Mouse (Mus musculus) macrophage (primary cell): ENCODE measurements around the gene Retnla. TPM values are rescaled to one million over a fixed set of nuclear protein-coding genes. Genes with fewer than 3 reads are reported as not detected.
"Not testable (repeated sequence)": the region's sequence is repeated elsewhere in the genome, so short reads cannot be mapped to it uniquely, and the experiment has no call there.

Source experiments
- H3K27ac ChIP-seq: fragments of 350-480 bp; formaldehyde crosslinking; 2 replicates; pipeline ENCODE4 v1.9.0; 2021
- H3K36me3 ChIP-seq: fragments of 350-480 bp; formaldehyde crosslinking; 2 replicates; pipeline ENCODE4 v1.9.0; 2021; ENCODE audit errors: inconsistent target
- H3K4me3 ChIP-seq: fragments of 350-480 bp; formaldehyde crosslinking; 2 replicates; pipeline ENCODE4 v1.9.0; 2021; ENCODE audit errors: inconsistent target
- H3K79me2 ChIP-seq: fragments of 350-480 bp; formaldehyde crosslinking; 2 replicates; pipeline ENCODE4 v1.9.0; 2021; ENCODE audit errors: inconsistent target
- WGBS: methylation state at CpG from one replicate; pipeline ENCODE4 v1.1.7; 2026; ENCODE audit warnings: inconsistent platforms; ENCODE audit not compliant: missing documents; 5-methylcytosine and 5-hydroxymethylcytosine counted together
- polyA plus RNA-seq: library from polyadenylated mRNA; stranded (reverse); fragments of 250-400 nt; gene quantifications from 3 replicates; pipeline ENCODE4 v1.2.4, GENCODE M21; 2018; ENCODE audit warnings: inconsistent platforms

Retnla gene
- polyA plus RNA-seq, 1 experiment from 2014 or later, result not detected

DNA sequence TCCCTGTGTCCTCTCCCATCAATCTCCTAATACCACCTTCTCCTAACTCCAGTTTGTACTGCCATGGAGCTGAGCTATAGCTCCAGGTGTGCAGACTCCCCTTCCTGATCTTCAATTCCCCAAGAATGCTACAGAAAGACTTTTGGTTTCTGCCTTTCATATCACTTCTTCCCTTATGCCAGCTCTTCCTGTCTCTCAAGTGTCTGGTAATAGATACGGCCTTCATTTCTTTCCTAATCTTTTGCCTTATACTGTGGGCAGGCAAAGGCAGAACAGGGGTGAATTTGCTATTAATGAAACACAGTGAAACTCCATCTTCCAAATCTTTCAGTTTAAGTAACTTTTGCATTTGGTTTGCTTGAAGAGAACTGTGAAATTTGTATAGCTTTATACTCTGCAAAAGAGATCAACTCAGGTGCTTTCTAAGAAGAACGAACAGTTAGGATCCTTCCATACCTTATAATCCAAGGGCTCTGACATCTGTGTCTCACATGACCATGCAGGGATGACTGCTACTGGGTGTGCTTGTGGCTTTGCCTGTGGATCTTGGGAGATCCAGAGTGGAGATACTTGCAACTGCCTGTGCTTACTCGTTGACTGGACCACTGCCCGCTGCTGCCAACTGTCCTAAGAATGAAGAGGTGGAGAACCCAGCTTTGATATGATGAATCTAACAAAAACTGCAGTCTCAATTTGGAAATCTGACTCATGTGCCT, 1.5 kb downstream of the Retnla start:
- no peaks in the 10 kb centered on the region for H3K36me3 ChIP-seq
- no peak overlapping the region for H3K4me3 ChIP-seq
- no peak overlapping the region for H3K27ac ChIP-seq
- no peaks in the 10 kb centered on the region for H3K79me2 ChIP-seq
- WGBS, result 89% methylated on average over 4 of the region's 4 CpGs

- H3K27ac ChIP-seq, H3K79me2 ChIP-seq, H3K36me3 ChIP-seq, H3K4me3 ChIP-seq: not testable (repeated sequence)
- 60% methylated on average over 1 of the region's 1 CpGs for WGBS
Measured at GRCm38 (mm10) chr16:48865004-48865403, 22.7 kb downstream of the Retnla start.

GRCm38 (mm10) chr16:48867690-48868089, 25.3 kb downstream of the Retnla start:
- Histone ChIP-seq H3K79me2 (no peaks in the 10 kb centered on the region), H3K36me3 (no peaks in the 10 kb centered on the region), H3K27ac (no peak overlapping the region), H3K4me3 (no peak overlapping the region)
- 100% methylated on average over 2 of the region's 2 CpGs for WGBS

DNA sequence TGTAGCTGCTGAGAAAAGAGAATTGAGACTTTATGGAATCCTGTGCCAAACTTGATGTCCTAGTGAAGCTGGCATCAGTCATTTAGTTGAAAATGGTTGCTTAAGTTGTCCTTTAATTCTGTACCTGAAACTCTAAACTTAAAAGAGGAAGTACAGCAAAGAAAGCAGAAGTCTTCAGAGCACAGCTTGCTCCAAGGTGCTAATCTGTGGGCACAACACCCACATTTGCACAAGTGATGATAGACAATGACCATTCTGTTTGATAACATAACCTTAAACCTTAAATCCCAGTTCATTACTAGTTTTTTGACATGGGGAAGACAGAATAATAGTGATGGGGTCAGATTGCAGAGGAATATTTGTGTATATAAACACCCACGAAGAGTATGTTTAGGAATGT, 26.3 kb downstream of the Retnla start:
- Histone ChIP-seq H3K27ac (no peak overlapping the region), H3K4me3 (no peak overlapping the region), H3K79me2 (no peaks in the 10 kb centered on the region), H3K36me3 (no peaks in the 10 kb centered on the region)
- 14% methylated on average over 1 of the region's 1 CpGs for WGBS

- Histone ChIP-seq H3K79me2 (no peaks in the 10 kb centered on the region), H3K4me3 (no peak overlapping the region), H3K27ac (no peak overlapping the region), H3K36me3 (no peaks in the 10 kb centered on the region)
- WGBS, result 94% methylated on average over 3 of the region's 3 CpGs
Measured at GRCm38 (mm10) chr16:48869671-48870070, 27.3 kb downstream of the Retnla start.

GRCm38 (mm10) chr16:48871754-48872153, 29.4 kb downstream of the Retnla start:
- H3K36me3 ChIP-seq, result no peaks in the 10 kb centered on the region
- no peak overlapping the region for H3K27ac ChIP-seq
- H3K4me3 ChIP-seq, result no peak overlapping the region
- no peaks in the 10 kb centered on the region for H3K79me2 ChIP-seq
- 95% methylated on average over 1 of the region's 1 CpGs for WGBS

GRCm38 (mm10) chr16:48872321-48872720, 30.0 kb downstream of the Retnla start, which contains the start of gene Retnlg:
Gene Retnlg (plus strand): TSS chr16:48872621.
- Histone ChIP-seq H3K4me3 (no peak within 1 kb of the TSS), H3K27ac (no peak within 1 kb of the TSS), H3K36me3 (no peaks in the 10 kb centered on the region), H3K79me2 (no peaks in the 10 kb centered on the region)
- WGBS, result 74% methylated on average over 4 of the region's 4 CpGs

DNA sequence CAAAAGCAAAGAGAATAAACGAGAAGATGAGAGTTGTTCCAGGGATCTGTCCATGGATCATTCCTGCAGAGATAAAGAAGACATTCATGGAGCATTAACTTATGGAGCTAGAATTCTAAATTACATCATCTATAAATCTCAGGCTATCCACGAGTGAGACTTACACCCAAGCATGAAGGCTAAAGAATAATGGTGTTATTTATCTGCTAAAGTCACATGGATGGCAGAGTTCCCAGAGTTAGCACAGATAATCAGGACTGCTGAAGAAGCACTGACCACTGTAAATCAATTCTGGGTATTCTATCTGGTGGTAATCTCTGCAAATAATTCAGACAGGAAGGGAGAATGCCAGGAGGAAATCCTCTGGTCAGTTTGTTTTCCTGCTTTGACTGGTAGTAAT, 48.4 kb downstream of the Retnla start:
- Histone ChIP-seq H3K4me3 (no peak overlapping the region), H3K27ac (no peak overlapping the region), H3K36me3 (no peaks in the 10 kb centered on the region), H3K79me2 (no peaks in the 10 kb centered on the region)
- WGBS, result 85% methylated on average over 2 of the region's 2 CpGs

Other genes with a start within 250 kb of the Retnla start
- not detected in 3 replicates for gene Trat1, start 70.5 kb upstream of the Retnla start, polyA plus RNA-seq
- gene Retnlb, start 25.7 kb upstream of the Retnla start, polyA plus RNA-seq, result not detected in 3 replicates
- 0.66 TPM in 1 of 3 replicates, not detected in the others for gene Retnlg, start 30.1 kb downstream of the Retnla start, polyA plus RNA-seq
- gene Dzip3, start 151.6 kb downstream of the Retnla start, polyA plus RNA-seq, result 5.3 to 10.1 TPM (median 9.2 TPM) in 3 replicates
- gene Cip2a, start 151.6 kb downstream of the Retnla start, polyA plus RNA-seq, result 1.9 to 7.2 TPM (median 6.2 TPM) in 3 replicates
- 0.01 TPM in 1 of 3 replicates, not detected in the others for gene Myh15, start 214.9 kb downstream of the Retnla start, polyA plus RNA-seq